Mouse (Mus musculus) stomach, postnatal 0 days (tissue): ENCODE results near the gene Ltb. TPM values are rescaled to one million over a fixed set of nuclear protein-coding genes. Genes with fewer than 3 reads are reported as not detected.

Source experiments
- ATAC-seq: fragments of 200-750 bp; cut with Nextera tagmentation; 2 replicates; pipeline ENCODE4 v1.8.0; 2017; ENCODE audit not compliant: low FRiP score, low TSS enrichment
- DNase-seq: peaks from one replicate; pipeline ENCODE4 v3.0.0-alpha.2; 2016; ENCODE audit warnings: low spot score
- H3K27ac ChIP-seq: fragments of 300-500 bp; sonication (generic); replicated peaks from 2 replicates; pipeline ENCODE4 v1.5.1; 2014; ENCODE audit warnings: mild to moderate bottlenecking, control low read depth
- H3K27me3 ChIP-seq: fragments of 300-500 bp; sonication (generic); 2 replicates; pipeline ENCODE4 v1.6.1; 2014; ENCODE audit warnings: low read length; ENCODE audit not compliant: control insufficient read depth, insufficient read depth
- H3K36me3 ChIP-seq: fragments of 300-500 bp; sonication (generic); 2 replicates; pipeline ENCODE4 v1.6.1; 2014; ENCODE audit warnings: low read length, mixed read lengths; ENCODE audit not compliant: control insufficient read depth, insufficient read depth
- H3K4me1 ChIP-seq: fragments of 300-500 bp; sonication (generic); replicated peaks from 2 replicates; pipeline ENCODE4 v1.6.1; 2014; ENCODE audit warnings: antibody characterized with exemption; ENCODE audit not compliant: control insufficient read depth, insufficient read depth
- H3K4me2 ChIP-seq: fragments of 300-500 bp; sonication (generic); replicated peaks from 2 replicates; pipeline ENCODE4 v1.6.1; 2014; ENCODE audit warnings: low read depth, mild to moderate bottlenecking, control low read depth, moderate library complexity
- H3K4me3 ChIP-seq: fragments of 300-500 bp; sonication (generic); 2 replicates; pipeline ENCODE4 v1.5.1; 2014; ENCODE audit warnings: low read depth, low read length, control low read depth
- H3K9ac ChIP-seq: fragments of 300-500 bp; sonication (generic); 2 replicates; pipeline ENCODE4 v1.6.1; 2014; ENCODE audit warnings: mild to moderate bottlenecking, low read length, control low read depth, mixed read lengths
- H3K9me3 ChIP-seq: fragments of 300-500 bp; sonication (generic); 2 replicates; pipeline ENCODE4 v1.6.1; 2016; ENCODE audit warnings: low read length; ENCODE audit not compliant: control insufficient read depth
- CTCF ChIP-seq: IDR thresholded peaks from 2 replicates; pipeline ENCODE4 v1.5.1; 2016; ENCODE audit warnings: antibody characterized with exemption, low read depth, mild to moderate bottlenecking, moderate library complexity
- EP300 ChIP-seq: optimal IDR thresholded peaks from 2 replicates; pipeline ENCODE3; 2016; ENCODE audit warnings: antibody characterized with exemption
- WGBS: fragments of 180-500 bp; shearing (Covaris S2); extraction: QIAGEN DNeasy Blood & Tissue Kit; methylation state at CpG from one replicate; pipeline ENCODE4 v1.1.7; 2014; 5-methylcytosine and 5-hydroxymethylcytosine counted together
- polyA plus RNA-seq: library from polyadenylated mRNA; unstranded; fragments of >200 nt; fragmentation: Nextera tagmentation; extraction: Ambion mirVana; gene quantifications from 2 replicates; pipeline ENCODE4 v1.2.1, GENCODE M21; 2015

The Ltb gene
- polyA plus RNA-seq, 1 experiment from 2014 or later = 0.78 TPM

DNA sequence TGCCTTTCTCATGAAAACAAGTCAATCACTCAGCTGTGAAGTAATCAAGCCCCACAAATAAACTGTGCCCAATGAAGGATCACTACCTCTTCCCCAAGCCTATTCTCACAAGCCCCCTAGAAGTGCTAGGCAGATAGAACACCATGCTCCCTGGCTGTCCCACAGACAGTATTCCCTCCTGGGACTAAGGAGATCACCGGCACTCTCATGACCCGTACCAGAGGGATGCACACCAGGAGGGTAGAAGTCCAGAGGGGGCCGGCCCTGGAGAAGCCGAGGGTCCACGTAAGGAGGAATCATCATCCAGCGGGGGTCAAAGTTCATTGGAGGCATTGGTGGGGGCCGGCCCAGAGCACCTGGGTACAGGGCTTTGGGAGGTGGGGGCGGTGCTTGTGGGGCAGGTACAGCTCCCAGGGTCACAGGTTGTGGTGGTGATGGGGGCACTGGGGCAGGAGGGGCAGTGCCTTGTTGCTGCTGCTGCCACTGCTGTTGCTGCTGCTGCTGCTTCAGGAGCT is 36.5 kb upstream of the Ltb start:
- Histone ChIP-seq H3K27ac (no peak overlapping the region), H3K4me3 (no peak overlapping the region), H3K4me1 (no peaks in the 10 kb centered on the region; the same call in 1 of the 2 replicates), H3K27me3 (no peaks in the 10 kb centered on the region), H3K9ac (no peak overlapping the region), H3K4me2 (no peak overlapping the region), H3K9me3 (no peaks in the 10 kb centered on the region), H3K36me3 (peaks cover 79% of the 10 kb centered on the region)
- 84% methylated on average over 8 of the region's 8 CpGs for WGBS
- no peak for DNase-seq
- no peak for ATAC-seq
- TF ChIP-seq EP300 = no peak
- TF ChIP-seq CTCF = no peak

DNA sequence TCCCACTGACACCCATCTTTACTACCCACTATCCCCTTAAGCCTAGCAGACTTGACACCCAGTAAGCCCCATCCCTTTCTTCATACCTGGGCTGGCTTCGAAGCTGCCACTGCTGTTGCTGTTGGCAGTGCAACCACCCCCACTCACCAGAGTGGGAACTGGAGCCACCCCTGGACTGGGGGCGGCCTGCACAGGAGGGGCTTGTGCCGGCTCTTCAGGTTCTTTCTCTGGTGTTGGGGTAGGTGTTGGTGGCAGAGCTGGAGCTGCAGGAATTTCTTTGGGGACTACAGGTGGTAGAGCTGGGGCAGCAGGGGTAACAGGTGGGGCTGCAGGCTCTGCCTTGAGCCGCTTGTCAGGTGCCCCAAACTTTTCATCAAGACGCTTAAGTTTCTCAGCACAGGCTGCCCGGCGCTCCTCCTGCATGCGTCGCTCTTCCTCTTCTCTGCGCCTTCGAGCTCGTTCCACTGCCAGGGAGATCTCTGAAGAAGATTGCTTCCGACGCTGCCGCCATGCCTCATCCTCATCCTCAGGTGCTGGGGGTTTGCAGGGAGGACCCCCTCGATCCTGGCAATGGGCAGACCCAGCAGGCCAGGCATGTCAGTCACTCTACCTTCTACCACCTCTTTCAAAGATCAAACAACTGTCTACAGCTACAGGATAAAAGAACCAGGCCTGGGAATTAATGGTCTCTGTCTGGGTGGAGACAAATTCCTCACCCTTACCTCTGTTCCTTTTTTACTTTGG is 35.2 kb upstream of the Ltb start:
- Histone ChIP-seq H3K36me3 (peaks cover 70% of the 10 kb centered on the region), H3K9ac (no peak overlapping the region), H3K4me3 (no peak overlapping the region), H3K27ac (no peak overlapping the region), H3K4me1 (peaks cover 2% of the 10 kb centered on the region; the same call in 1 of the 2 replicates), H3K9me3 (no peaks in the 10 kb centered on the region), H3K27me3 (no peaks in the 10 kb centered on the region), H3K4me2 (no peak overlapping the region)
- TF ChIP-seq EP300 (no peak), CTCF (no peak)
- DNase-seq (no peak), ATAC-seq (no peak)
- WGBS = 89% methylated on average over 16 of the region's 16 CpGs

DNA sequence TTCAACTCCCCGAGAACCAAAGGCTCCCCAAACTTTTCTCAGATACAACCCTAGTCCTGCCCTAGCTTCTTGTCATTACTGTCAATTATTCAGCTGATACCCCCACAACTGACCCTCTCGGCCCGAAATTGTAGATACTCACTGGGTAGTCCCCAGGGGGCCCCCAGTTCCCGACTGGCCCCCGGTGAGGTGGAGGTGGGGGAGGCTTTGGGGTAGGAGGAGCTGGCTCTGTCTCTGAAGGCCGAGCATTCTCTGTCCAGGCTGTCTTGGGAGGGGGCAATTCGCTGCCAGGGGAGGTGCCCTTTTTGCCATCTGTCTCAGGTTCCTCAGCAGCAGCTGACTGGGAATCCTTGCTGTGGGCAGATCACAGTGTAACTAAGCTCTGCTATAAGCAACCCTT is 34.6 kb upstream of the Ltb start:
- peaks cover 2% of the 10 kb centered on the region; the same call in 1 of the 2 replicates for H3K4me1 ChIP-seq
- no peaks in the 10 kb centered on the region for H3K27me3 ChIP-seq
- no peak overlapping the region for H3K4me3 ChIP-seq
- TF ChIP-seq EP300 = no peak
- TF ChIP-seq CTCF = no peak
- WGBS = 85% methylated on average over 7 of the region's 7 CpGs
- no peaks in the 10 kb centered on the region for H3K9me3 ChIP-seq
- no peak overlapping the region for H3K4me2 ChIP-seq
- peaks cover 66% of the 10 kb centered on the region for H3K36me3 ChIP-seq
- no peak for ATAC-seq
- no peak overlapping the region for H3K9ac ChIP-seq
- no peak overlapping the region for H3K27ac ChIP-seq
- no peak for DNase-seq

DNA sequence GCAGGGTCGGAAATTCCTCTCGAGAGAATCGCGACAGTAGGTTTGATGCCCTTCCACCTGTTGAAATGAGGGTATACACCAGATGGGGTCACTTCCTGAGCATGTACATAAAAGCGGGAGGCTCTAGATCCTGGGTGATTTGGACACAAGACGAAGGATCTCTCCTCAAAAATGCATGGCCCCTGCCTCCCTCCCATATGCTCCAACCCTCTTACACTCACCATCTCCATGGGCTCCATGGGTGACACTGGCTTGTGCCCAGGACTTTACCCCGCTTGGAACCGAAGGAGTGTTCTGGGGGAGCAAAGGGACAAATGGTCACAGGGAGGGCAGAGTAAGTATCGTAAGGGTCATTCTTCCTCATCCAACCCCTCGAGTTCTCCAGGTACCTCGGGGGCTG is 32.8 kb upstream of the Ltb start:
- DNase-seq = no peak
- Histone ChIP-seq H3K27me3 (no peaks in the 10 kb centered on the region), H3K9me3 (no peaks in the 10 kb centered on the region), H3K4me2 (no peak overlapping the region), H3K4me1 (peaks cover 5% of the 10 kb centered on the region), H3K27ac (no peak overlapping the region), H3K9ac (no peak overlapping the region), H3K36me3 (peaks cover 50% of the 10 kb centered on the region), H3K4me3 (no peak overlapping the region)
- no peak for ATAC-seq
- TF ChIP-seq CTCF (no peak), EP300 (no peak)
- 78% methylated on average over 11 of the region's 11 CpGs for WGBS

DNA sequence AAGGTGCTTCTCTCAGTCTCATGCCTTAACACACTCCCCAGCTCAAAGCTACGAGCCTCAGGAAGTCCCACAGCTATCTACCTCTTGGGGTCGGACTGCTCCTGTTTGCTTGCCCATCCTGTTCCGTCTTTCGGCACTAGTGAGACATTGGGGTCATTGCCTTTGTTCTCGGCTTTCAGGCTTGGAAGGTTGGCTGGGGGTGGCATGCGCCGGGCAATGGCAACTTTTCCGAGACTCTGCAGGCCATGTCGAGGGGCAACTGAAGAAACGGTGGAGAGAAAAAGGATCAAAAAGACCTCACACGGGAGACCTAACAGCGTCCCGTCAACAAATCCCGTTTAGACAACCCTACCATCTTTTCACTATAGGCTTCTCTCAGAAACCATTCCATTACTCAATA is 32.1 kb upstream of the Ltb start:
- Histone ChIP-seq H3K27me3 (no peaks in the 10 kb centered on the region), H3K9me3 (no peaks in the 10 kb centered on the region), H3K4me1 (peaks cover 5% of the 10 kb centered on the region), H3K9ac (peak overlapping the region; percentile 59), H3K27ac (no peak overlapping the region), H3K4me3 (no peak overlapping the region), H3K36me3 (peaks cover 45% of the 10 kb centered on the region), H3K4me2 (peak overlapping the region; percentile 78)
- no peak for DNase-seq
- 58% methylated on average over 14 of the region's 14 CpGs for WGBS
- no peak for TF ChIP-seq CTCF
- no peak for TF ChIP-seq EP300
- no peak for ATAC-seq

DNA sequence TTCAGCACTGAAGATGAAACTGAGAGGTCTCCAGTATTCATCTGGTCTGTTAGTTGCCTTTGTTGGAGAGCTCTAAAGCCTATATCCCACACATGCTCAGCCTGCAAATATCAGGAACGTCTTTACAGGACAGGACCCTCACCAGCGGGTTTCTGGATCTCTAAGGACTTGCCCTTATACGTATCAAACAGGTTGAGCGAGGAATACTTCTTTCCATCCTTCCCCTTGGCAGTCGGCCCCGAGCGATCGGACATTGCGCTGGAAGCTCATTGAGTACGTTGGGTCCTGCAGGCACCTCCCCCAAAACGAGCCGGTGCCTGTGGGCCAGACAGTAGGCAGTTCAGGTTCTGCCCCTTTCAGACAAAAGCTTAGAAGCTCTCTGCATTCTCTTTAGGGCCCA is 31.5 kb upstream of the Ltb start:
- Histone ChIP-seq H3K4me1 (peaks cover 5% of the 10 kb centered on the region), H3K27ac (0 out of 2 replicates have a peak overlapping the region, but pooled peaks have one; percentile 53), H3K4me3 (peak overlapping the region; percentile 100), H3K9me3 (no peaks in the 10 kb centered on the region), H3K4me2 (peak overlapping the region; percentile 78), H3K27me3 (no peaks in the 10 kb centered on the region), H3K9ac (peak overlapping the region; percentile 59), H3K36me3 (peaks cover 40% of the 10 kb centered on the region)
- no peak for DNase-seq
- TF ChIP-seq EP300 (no peak), CTCF (no peak)
- no peak for ATAC-seq
- 12% methylated on average over 12 of the region's 12 CpGs for WGBS
